Mouse (Mus musculus) cerebellum, postnatal 25 days (tissue): Measurements from ENCODE around the gene Serpina3i.

Experiments
- DNase-seq, 2 experiments: peaks; one replicate each; pipeline ENCODE4 v3.0.0; 2021; ENCODE audit warnings: mixed read lengths in 2 of 2

The Serpina3i gene

GRCm38 (mm10) chr12:104305991-104306390 is 43.1 kb downstream of the Serpina3i start:
- DNase-seq: no peak

DNA sequence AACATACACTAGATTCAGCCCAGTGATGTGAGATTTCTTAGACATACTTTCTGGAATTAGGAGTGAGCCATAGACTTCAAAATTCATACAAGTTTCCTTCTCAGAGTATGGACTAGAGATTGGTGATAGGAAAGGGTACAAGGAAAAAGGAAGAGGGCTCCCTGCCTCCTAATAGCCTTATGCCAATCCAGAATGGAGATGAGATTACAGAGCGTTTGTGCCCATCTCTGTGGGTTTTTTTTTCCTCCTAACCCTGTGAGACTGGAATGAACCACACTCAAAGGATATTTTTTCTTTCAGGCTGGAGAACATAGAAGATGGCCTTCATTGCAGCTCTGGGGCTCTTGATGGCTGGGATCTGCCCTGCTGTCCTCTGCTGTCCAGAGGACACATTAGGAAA is 51.3 kb downstream of the Serpina3i start, which contains the start of gene Serpina3j:
Gene Serpina3j (plus strand): TSS at position 301 of the 400 bp plus-strand sequence.
- DNase-seq: no peak
